Mouse (Mus musculus): ENCODE measurements at regions not wholly inside any gene's neighbourhood (a gene's known extent, or its start where the extent isn't known, plus 50 kb on each side); places are given as distances from the start of the nearest gene placed in this dataset.
"Not testable (repeated sequence)": the region's sequence is repeated elsewhere in the genome, so short reads cannot be mapped to it uniquely, and the experiment has no call there.

- not testable (repeated sequence) for H3K4me1 ChIP-seq (replicated peaks; ENCODE audit: control insufficient read depth, insufficient read depth, low read length); H3K27me3 ChIP-seq (replicated peaks; ENCODE audit: control insufficient read depth, insufficient read depth, low read length); H3K9ac ChIP-seq (ENCODE audit: low read depth, low read length); H3K4me3 ChIP-seq (ENCODE audit: low read depth, low read length); H3K36me3 ChIP-seq (ENCODE audit: control insufficient read depth, insufficient read depth, low read length); DNase-seq (ENCODE audit: low spot score); H3K27ac ChIP-seq (ENCODE audit: low read depth, low read length); ATAC-seq (replicated peaks; ENCODE audit: low FRiP score); H3K4me2 ChIP-seq; H3K9me3 ChIP-seq (ENCODE audit: control insufficient read depth, low read length)
- 40% methylated on average over 3 of the region's 4 CpGs for WGBS
These were observed 262.6 kb upstream of the Ywhaq start for GRCm38 (mm10) chr12:21680026-21680425.

GRCm38 (mm10) chr12:21649381-21649780, 231.9 kb upstream of the Ywhaq start:
- H3K4me1 ChIP-seq (replicated peaks; ENCODE audit: control insufficient read depth, insufficient read depth, low read length); H3K4me2 ChIP-seq; H3K27me3 ChIP-seq (replicated peaks; ENCODE audit: control insufficient read depth, insufficient read depth, low read length); DNase-seq (ENCODE audit: low spot score); H3K27ac ChIP-seq (ENCODE audit: low read depth, low read length); H3K9ac ChIP-seq (ENCODE audit: low read depth, low read length); H3K4me3 ChIP-seq (ENCODE audit: low read depth, low read length); H3K36me3 ChIP-seq (ENCODE audit: control insufficient read depth, insufficient read depth, low read length); ATAC-seq (replicated peaks; ENCODE audit: low FRiP score): not testable (repeated sequence)
- H3K9me3 ChIP-seq (ENCODE audit: control insufficient read depth, low read length): peaks cover 19% of the 10 kb centered on the region
- WGBS: 82% methylated on average over 8 of the region's 8 CpGs

GRCm38 (mm10) chr12:21613781-21614180, 196.3 kb upstream of the Ywhaq start:
- not testable (repeated sequence) for ATAC-seq (replicated peaks; ENCODE audit: low FRiP score); H3K36me3 ChIP-seq (ENCODE audit: control insufficient read depth, insufficient read depth, low read length); H3K27me3 ChIP-seq (replicated peaks; ENCODE audit: control insufficient read depth, insufficient read depth, low read length); H3K4me2 ChIP-seq; H3K9me3 ChIP-seq (ENCODE audit: control insufficient read depth, low read length); H3K4me1 ChIP-seq (replicated peaks; ENCODE audit: control insufficient read depth, insufficient read depth, low read length); H3K27ac ChIP-seq (ENCODE audit: low read depth, low read length); H3K9ac ChIP-seq (ENCODE audit: low read depth, low read length); H3K4me3 ChIP-seq (ENCODE audit: low read depth, low read length)
- DNase-seq (ENCODE audit: low spot score): peak; percentile 62
- 16% methylated on average over 2 of the region's 2 CpGs for WGBS

GRCm38 (mm10) chr12:21568415-21569040, 151.1 kb upstream of the Ywhaq start:
- no peak overlapping the region for H3K4me3 ChIP-seq (ENCODE audit: low read depth, low read length)
- ATAC-seq (replicated peaks; ENCODE audit: low FRiP score) (no peak), DNase-seq (ENCODE audit: low spot score) (no peak)
- no peak overlapping the region for H3K9ac ChIP-seq (ENCODE audit: low read depth, low read length)
- WGBS: 57% methylated on average over 7 of the region's 7 CpGs
- H3K4me2 ChIP-seq: no peak overlapping the region
- no peaks in the 10 kb centered on the region for H3K9me3 ChIP-seq (ENCODE audit: control insufficient read depth, low read length)
- H3K27me3 ChIP-seq (replicated peaks; ENCODE audit: control insufficient read depth, insufficient read depth, low read length): no peaks in the 10 kb centered on the region
- H3K4me1 ChIP-seq (replicated peaks; ENCODE audit: control insufficient read depth, insufficient read depth, low read length): no peaks in the 10 kb centered on the region
- H3K27ac ChIP-seq (ENCODE audit: low read depth, low read length): no peak overlapping the region
- no peaks in the 10 kb centered on the region for H3K36me3 ChIP-seq (ENCODE audit: control insufficient read depth, insufficient read depth, low read length)

- H3K9me3 ChIP-seq (ENCODE audit: control insufficient read depth, low read length); H3K4me1 ChIP-seq (replicated peaks; ENCODE audit: control insufficient read depth, insufficient read depth, low read length); H3K27me3 ChIP-seq (replicated peaks; ENCODE audit: control insufficient read depth, insufficient read depth, low read length); H3K36me3 ChIP-seq (ENCODE audit: control insufficient read depth, insufficient read depth, low read length); H3K9ac ChIP-seq (ENCODE audit: low read depth, low read length); ATAC-seq (replicated peaks; ENCODE audit: low FRiP score); DNase-seq (ENCODE audit: low spot score); H3K27ac ChIP-seq (ENCODE audit: low read depth, low read length); H3K4me3 ChIP-seq (ENCODE audit: low read depth, low read length); H3K4me2 ChIP-seq: not testable (repeated sequence)
- 32% methylated on average over 2 of the region's 2 CpGs for WGBS
These were observed 126.5 kb upstream of the Ywhaq start for GRCm38 (mm10) chr12:21543962-21544361.

- DNase-seq (ENCODE audit: low spot score) (peak; percentile 62), ATAC-seq (replicated peaks; ENCODE audit: low FRiP score) (peak; percentile 76)
- H3K27me3 ChIP-seq (replicated peaks; ENCODE audit: control insufficient read depth, insufficient read depth, low read length); H3K9me3 ChIP-seq (ENCODE audit: control insufficient read depth, low read length); H3K4me1 ChIP-seq (replicated peaks; ENCODE audit: control insufficient read depth, insufficient read depth, low read length); H3K27ac ChIP-seq (ENCODE audit: low read depth, low read length); H3K36me3 ChIP-seq (ENCODE audit: control insufficient read depth, insufficient read depth, low read length): not testable (repeated sequence)
- WGBS: 3% methylated on average over 34 of the region's 34 CpGs
- Histone ChIP-seq H3K9ac (ENCODE audit: low read depth, low read length) (peak overlapping the region; percentile 59), H3K4me2 (peak overlapping the region; percentile 65), H3K4me3 (ENCODE audit: low read depth, low read length) (peak overlapping the region; percentile 57)
These were observed 125.9 kb upstream of the Ywhaq start for GRCm38 (mm10) chr12:21543153-21543894.

GRCm38 (mm10) chr12:21531766-21532165, 114.3 kb upstream of the Ywhaq start:
- H3K27ac ChIP-seq (ENCODE audit: low read depth, low read length): no peak overlapping the region
- H3K27me3 ChIP-seq (replicated peaks; ENCODE audit: control insufficient read depth, insufficient read depth, low read length): no peaks in the 10 kb centered on the region
- DNase-seq (ENCODE audit: low spot score) (no peak), ATAC-seq (replicated peaks; ENCODE audit: low FRiP score) (no peak)
- no peak overlapping the region for H3K9ac ChIP-seq (ENCODE audit: low read depth, low read length)
- H3K4me3 ChIP-seq (ENCODE audit: low read depth, low read length): no peak overlapping the region
- H3K4me1 ChIP-seq (replicated peaks; ENCODE audit: control insufficient read depth, insufficient read depth, low read length): no peaks in the 10 kb centered on the region
- H3K36me3 ChIP-seq (ENCODE audit: control insufficient read depth, insufficient read depth, low read length): no peaks in the 10 kb centered on the region
- no peak overlapping the region for H3K4me2 ChIP-seq
- WGBS: 87% methylated on average over 3 of the region's 3 CpGs
- no peaks in the 10 kb centered on the region for H3K9me3 ChIP-seq (ENCODE audit: control insufficient read depth, low read length)

- not testable (repeated sequence) for H3K4me2 ChIP-seq; H3K4me3 ChIP-seq (ENCODE audit: low read depth, low read length); H3K27me3 ChIP-seq (replicated peaks; ENCODE audit: control insufficient read depth, insufficient read depth, low read length); H3K9ac ChIP-seq (ENCODE audit: low read depth, low read length); H3K36me3 ChIP-seq (ENCODE audit: control insufficient read depth, insufficient read depth, low read length); ATAC-seq (replicated peaks; ENCODE audit: low FRiP score); H3K27ac ChIP-seq (ENCODE audit: low read depth, low read length); H3K4me1 ChIP-seq (replicated peaks; ENCODE audit: control insufficient read depth, insufficient read depth, low read length); DNase-seq (ENCODE audit: low spot score); H3K9me3 ChIP-seq (ENCODE audit: control insufficient read depth, low read length)
- 80% methylated on average over 3 of the region's 3 CpGs for WGBS
These were observed 111.9 kb upstream of the Ywhaq start for GRCm38 (mm10) chr12:21529367-21529766.

GRCm38 (mm10) chr12:21527336-21527735, 109.9 kb upstream of the Ywhaq start:
- WGBS: 78% methylated on average over 8 of the region's 8 CpGs
- not testable (repeated sequence) for H3K36me3 ChIP-seq (ENCODE audit: control insufficient read depth, insufficient read depth, low read length); H3K9ac ChIP-seq (ENCODE audit: low read depth, low read length); H3K27ac ChIP-seq (ENCODE audit: low read depth, low read length); H3K4me1 ChIP-seq (replicated peaks; ENCODE audit: control insufficient read depth, insufficient read depth, low read length); ATAC-seq (replicated peaks; ENCODE audit: low FRiP score); H3K9me3 ChIP-seq (ENCODE audit: control insufficient read depth, low read length); H3K4me2 ChIP-seq; H3K4me3 ChIP-seq (ENCODE audit: low read depth, low read length); H3K27me3 ChIP-seq (replicated peaks; ENCODE audit: control insufficient read depth, insufficient read depth, low read length); DNase-seq (ENCODE audit: low spot score)
